Mouse (Mus musculus) ES-Bruce4 (cell line): ENCODE data around the gene Gm3448.
"Not testable (repeated sequence)": the region's sequence is repeated elsewhere in the genome, so short reads cannot be mapped to it uniquely, and the experiment has no call there.

Source experiments
- CTCF ChIP-seq: IDR thresholded peaks from one replicate; pipeline ENCODE4 v1.8.1; 2011; ENCODE audit warnings: low read depth, low read length
- POLR2A ChIP-seq: IDR thresholded peaks from one replicate; pipeline ENCODE4 v1.8.1; 2011; ENCODE audit warnings: low read length; ENCODE audit not compliant: insufficient read depth

DNA sequence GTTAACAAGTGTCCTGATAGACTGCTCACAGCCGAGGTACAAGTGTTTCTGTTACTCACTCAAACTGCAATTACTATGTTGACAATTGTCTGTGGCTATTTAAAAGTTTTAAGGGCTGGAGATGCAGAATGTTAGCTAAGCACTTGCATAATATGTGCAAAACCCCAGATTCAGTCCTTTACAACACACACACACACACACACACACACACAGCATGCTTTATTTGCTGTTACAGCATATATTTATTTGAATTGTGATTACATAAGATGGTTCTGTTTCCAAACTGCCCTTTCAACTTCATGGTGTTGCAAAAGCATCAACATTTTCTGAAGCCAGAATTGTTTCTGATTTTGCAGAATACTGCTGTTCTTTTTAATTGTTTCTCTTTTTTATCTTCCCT, 9.0 kb upstream of the Gm3448 start:
- not testable (repeated sequence) for TF ChIP-seq CTCF, POLR2A
